Mouse (Mus musculus): Measurements from ENCODE around the gene Exosc5. TPM values are rescaled to one million over a fixed set of nuclear protein-coding genes. Genes with fewer than 3 reads are reported as not detected.

Exosc5 gene
- polyA plus RNA-seq, 1 experiment = 21.6 TPM

DNA sequence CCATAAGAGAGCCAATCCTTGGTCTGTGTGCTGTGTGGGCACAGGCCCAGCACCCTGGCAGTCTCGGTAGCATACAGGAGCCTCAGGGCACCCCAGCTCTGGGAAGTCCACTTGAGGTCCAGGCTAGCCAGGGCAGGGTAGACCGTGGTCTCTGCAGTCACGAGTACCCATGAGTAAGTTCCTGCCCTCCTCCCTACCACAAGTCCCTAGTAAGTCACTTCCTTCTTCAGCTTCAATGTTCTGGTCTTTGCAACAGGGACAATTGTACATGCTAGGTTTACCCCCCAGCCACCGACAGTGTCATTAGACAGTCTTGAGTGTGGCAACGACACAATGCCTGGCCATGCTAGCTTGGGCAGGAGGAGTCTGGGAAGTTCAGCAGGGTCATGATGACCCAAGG lies 26.3 kb upstream of the Exosc5 start:
- peaks cover under 1% of the 10 kb centered on the region; the same call in 1 of the 2 replicates for H3K4me1 ChIP-seq (ENCODE audit: control insufficient read depth, insufficient read depth, low read length)
- H3K4me3 ChIP-seq (ENCODE audit: insufficient read depth, low read length) = no peak overlapping the region
- no peak overlapping the region for H3K27ac ChIP-seq (ENCODE audit: insufficient read depth, low read length)
- no peak for TF ChIP-seq CTCF (IDR thresholded peaks at IDR 0.05; ENCODE audit: borderline replicate concordance, insufficient read depth, low read length)

DNA sequence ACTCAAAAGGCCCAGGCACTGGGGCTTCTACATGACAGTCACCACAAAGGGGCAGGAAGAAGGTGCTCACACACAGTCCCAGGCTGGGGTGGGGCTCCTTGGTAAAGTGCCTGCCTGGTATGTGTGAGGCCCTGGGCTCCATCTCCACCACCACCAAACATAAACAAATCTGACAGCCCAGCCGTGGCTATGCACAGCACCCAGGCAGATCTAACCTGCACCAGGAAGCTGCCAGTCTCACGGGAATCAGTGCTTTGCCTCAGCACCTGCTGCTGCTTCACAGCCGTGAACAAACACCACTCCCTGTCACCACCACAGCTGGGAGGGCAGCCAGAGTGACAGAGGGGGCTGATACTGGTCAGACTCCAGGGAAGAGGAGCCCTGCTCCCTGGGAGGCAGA lies 22.6 kb upstream of the Exosc5 start:
- TF ChIP-seq CTCF (IDR thresholded peaks at IDR 0.05; ENCODE audit: borderline replicate concordance, insufficient read depth, low read length) (no peak), POLR2A (IDR thresholded peaks at IDR 0.05; ENCODE audit: low read depth, low read length) (no peak)
- H3K4me3 ChIP-seq (ENCODE audit: insufficient read depth, low read length) = no peak overlapping the region
- H3K27ac ChIP-seq (ENCODE audit: insufficient read depth, low read length) = no peak overlapping the region
- no peaks in the 10 kb centered on the region for H3K4me1 ChIP-seq (ENCODE audit: control insufficient read depth, insufficient read depth, low read length)

DNA sequence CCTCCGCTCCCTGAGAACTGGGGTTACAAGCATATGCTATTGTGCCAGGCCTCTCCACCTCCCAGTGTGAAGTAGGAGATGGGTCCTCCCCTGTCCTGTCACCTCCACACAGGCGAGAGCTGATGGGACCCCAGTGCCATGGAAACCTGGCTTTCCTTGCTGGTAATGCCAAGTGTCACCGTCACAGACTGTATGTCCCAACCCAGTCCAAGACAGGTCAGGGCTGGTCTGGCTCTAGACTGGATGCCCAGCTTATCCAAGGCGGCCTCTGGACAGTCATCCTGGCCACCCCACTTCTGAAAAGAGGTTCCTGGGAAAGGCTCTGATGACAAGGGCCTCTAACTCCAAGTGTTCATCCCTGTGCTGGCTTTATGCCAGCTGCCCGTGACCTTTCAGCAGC lies 21.9 kb upstream of the Exosc5 start:
- Histone ChIP-seq H3K4me1 (ENCODE audit: control insufficient read depth, insufficient read depth, low read length) (no peaks in the 10 kb centered on the region), H3K4me3 (ENCODE audit: insufficient read depth, low read length) (no peak overlapping the region), H3K27ac (ENCODE audit: insufficient read depth, low read length) (no peak overlapping the region)
- TF ChIP-seq POLR2A (IDR thresholded peaks at IDR 0.05; ENCODE audit: low read depth, low read length) (no peak), CTCF (IDR thresholded peaks at IDR 0.05; ENCODE audit: borderline replicate concordance, insufficient read depth, low read length) (no peak)

DNA sequence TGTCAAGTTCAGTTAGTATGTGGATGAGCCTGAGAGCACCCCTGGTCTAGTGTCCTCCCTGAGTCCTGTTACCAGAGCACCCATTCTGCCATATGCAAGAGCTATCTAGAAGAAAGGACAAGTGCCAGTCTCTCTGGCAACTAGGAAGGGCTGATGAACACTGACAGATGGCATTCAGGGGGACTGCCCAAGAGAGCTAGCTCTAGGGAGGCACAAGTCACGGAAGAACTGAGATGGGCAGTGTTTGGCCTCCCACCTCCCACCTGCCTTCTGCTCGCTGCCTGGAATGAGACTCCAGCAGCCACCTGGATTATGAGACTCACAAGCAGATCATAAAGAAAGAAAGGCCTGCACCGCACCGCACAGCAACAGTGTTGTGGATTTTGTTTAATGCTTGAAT lies 19.2 kb upstream of the Exosc5 start:
- Histone ChIP-seq H3K4me1 (ENCODE audit: control insufficient read depth, insufficient read depth, low read length) (no peaks in the 10 kb centered on the region), H3K27ac (ENCODE audit: insufficient read depth, low read length) (no peak overlapping the region), H3K4me3 (ENCODE audit: insufficient read depth, low read length) (no peak overlapping the region)
- TF ChIP-seq POLR2A (IDR thresholded peaks at IDR 0.05; ENCODE audit: low read depth, low read length) (no peak), CTCF (IDR thresholded peaks at IDR 0.05; ENCODE audit: borderline replicate concordance, insufficient read depth, low read length) (no peak)

DNA sequence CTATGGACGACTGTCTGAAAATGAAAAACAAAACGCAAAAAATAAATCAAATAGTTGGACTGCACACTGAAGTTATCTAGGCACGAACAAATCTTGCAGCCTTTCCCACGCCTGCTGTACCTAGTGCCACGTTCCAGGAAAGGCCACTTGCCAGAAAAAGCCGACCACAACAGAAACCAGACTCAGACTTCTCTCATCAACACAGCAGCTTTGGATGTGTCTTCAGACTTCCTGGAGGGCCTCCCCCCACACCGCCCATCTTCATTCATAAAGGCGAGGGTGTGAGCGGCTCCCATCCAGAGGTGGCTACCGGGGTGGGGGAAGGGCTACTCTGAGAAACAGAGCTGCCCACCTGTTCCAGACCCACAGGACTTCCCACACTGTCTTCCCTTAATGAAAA lies 14.8 kb upstream of the Exosc5 start:
- H3K4me1 ChIP-seq (ENCODE audit: control insufficient read depth, insufficient read depth, low read length) = no peaks in the 10 kb centered on the region
- H3K27ac ChIP-seq (ENCODE audit: insufficient read depth, low read length) = no peak overlapping the region
- TF ChIP-seq POLR2A (IDR thresholded peaks at IDR 0.05; ENCODE audit: low read depth, low read length) (no peak), CTCF (IDR thresholded peaks at IDR 0.05; ENCODE audit: borderline replicate concordance, insufficient read depth, low read length) (no peak)
- H3K4me3 ChIP-seq (ENCODE audit: insufficient read depth, low read length) = no peak overlapping the region

DNA sequence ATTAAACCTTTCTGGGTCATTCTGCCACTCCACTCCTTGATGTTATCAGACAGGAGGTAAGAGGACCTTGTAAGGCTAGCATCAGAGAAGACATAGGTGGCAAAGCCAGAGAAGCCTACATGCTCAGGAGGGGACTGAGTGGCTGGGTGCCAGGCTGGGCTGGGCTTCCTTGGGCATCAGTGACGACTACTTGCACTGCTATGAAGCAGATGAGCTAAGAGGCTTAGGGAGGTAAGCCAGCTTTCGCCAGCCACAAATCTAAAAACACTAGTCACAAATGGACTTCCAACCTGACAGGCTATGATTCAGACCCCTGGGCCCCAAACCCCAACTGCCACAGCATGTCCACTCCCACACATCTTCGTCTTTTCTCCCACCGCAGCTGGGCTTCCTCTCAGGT lies 14.3 kb upstream of the Exosc5 start:
- H3K27ac ChIP-seq (ENCODE audit: insufficient read depth, low read length) = no peak overlapping the region

DNA sequence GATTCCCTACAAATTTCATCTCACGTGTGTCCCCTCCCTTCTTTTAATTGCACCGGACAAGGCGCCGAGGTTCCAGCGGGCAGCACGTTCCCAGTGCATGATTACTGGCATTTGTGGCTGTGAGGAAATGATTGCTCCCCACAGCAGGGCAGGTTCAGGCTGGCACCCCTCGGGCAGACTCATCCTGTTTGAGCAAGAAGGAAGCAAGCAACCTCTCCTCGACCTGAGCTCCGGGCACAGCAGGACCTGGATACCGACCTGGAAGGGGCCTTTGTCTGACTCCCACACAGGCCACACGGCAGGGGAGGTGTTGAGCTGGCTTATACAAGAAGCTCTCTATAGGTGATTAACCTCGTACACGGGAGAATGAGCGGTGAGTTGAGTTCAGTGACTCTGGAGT lies 13.9 kb upstream of the Exosc5 start:
- no peaks in the 10 kb centered on the region for H3K4me1 ChIP-seq (ENCODE audit: control insufficient read depth, insufficient read depth, low read length)
- H3K27ac ChIP-seq (ENCODE audit: insufficient read depth, low read length) = no peak overlapping the region
- H3K4me3 ChIP-seq (ENCODE audit: insufficient read depth, low read length) = no peak overlapping the region
- TF ChIP-seq CTCF (IDR thresholded peaks at IDR 0.05; ENCODE audit: borderline replicate concordance, insufficient read depth, low read length) (no peak), POLR2A (IDR thresholded peaks at IDR 0.05; ENCODE audit: low read depth, low read length) (no peak)

More for the DNA sequence above, 14.3 kb upstream of the Exosc5 start:
- TF ChIP-seq CTCF (IDR thresholded peaks at IDR 0.05; ENCODE audit: borderline replicate concordance, insufficient read depth, low read length) = no peak
- no peak for TF ChIP-seq POLR2A (IDR thresholded peaks at IDR 0.05; ENCODE audit: low read depth, low read length)
- Histone ChIP-seq H3K4me3 (ENCODE audit: insufficient read depth, low read length) (no peak overlapping the region), H3K4me1 (ENCODE audit: control insufficient read depth, insufficient read depth, low read length) (no peaks in the 10 kb centered on the region)

DNA sequence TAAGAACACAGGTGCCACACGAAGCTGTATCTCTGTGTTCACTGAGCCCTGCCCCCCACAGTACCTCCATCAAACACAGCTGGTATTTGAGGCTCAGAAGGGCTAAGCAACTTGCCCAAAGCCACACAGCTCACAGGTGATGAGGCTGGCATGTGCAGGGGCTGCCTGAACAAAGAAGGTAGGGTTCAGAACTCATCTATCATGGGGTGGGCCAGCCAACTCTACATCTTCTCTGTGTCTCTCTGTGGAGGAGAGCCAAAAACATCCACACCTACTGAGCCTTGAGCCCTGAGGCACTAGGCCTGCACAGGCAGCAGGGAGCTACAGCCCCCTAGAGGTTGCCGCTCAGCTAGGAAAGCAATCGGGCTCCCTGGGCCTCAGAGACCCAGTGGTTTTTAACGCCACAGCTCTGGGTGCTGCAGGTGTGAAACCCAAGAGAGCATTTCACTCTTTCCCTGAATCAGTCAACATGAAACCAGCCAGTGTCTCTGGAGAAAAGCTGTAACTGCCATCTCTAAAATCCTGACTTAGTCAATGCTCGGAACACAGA lies 11.3 kb upstream of the Exosc5 start:
- H3K4me1 ChIP-seq (ENCODE audit: control insufficient read depth, insufficient read depth, low read length) = no peaks in the 10 kb centered on the region
- TF ChIP-seq CTCF (IDR thresholded peaks at IDR 0.05; ENCODE audit: borderline replicate concordance, insufficient read depth, low read length) (peak; percentile 18; the same call in 1 of the 2 replicates), POLR2A (IDR thresholded peaks at IDR 0.05; ENCODE audit: low read depth, low read length) (no peak)
- H3K27ac ChIP-seq (ENCODE audit: insufficient read depth, low read length) = no peak overlapping the region
- H3K4me3 ChIP-seq (ENCODE audit: insufficient read depth, low read length) = no peak overlapping the region

DNA sequence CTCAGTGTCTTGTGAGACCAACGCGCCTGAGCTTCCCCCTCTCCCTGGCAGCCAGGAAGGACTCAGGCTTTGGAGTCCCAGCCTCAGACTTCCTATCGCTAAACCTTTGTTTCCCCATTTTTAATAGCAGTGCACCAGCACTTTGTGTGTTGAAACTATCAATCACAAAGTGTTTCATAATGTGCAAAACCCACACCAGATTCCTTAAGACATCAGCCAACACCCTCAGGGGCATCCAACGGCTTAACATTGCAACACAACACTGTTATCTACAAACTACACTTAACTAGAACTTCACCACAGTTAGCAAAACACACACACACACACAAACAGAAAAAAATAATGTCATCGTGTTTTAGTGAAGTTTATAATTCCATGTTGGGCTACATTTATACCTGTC lies 9.1 kb upstream of the Exosc5 start:
- TF ChIP-seq POLR2A (IDR thresholded peaks at IDR 0.05; ENCODE audit: low read depth, low read length) (no peak), CTCF (IDR thresholded peaks at IDR 0.05; ENCODE audit: borderline replicate concordance, insufficient read depth, low read length) (no peak)
- Histone ChIP-seq H3K27ac (ENCODE audit: insufficient read depth, low read length) (no peak overlapping the region), H3K4me3 (ENCODE audit: insufficient read depth, low read length) (no peak overlapping the region), H3K4me1 (ENCODE audit: control insufficient read depth, insufficient read depth, low read length) (no peaks in the 10 kb centered on the region)

DNA sequence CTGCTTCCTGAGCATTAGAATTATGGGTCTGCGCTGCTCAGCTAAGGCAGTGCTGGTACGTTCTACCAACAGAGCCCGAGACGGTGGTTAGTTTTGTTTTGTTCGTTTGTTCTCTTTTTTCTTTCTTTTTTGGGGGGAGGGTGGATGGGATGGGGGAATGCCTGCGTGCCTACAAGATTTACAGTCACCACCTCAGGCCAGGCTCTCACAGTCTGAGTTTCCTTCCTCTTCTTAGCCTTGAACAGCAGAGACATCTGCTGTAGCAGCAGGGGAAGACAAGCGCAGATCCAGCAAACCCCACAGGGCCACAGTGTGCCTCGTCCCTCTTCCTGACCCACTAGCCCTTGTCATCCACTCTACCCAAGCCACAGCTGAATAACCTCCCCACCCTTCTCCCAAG lies 7.7 kb upstream of the Exosc5 start:
- Histone ChIP-seq H3K27ac (ENCODE audit: insufficient read depth, low read length) (no peak overlapping the region), H3K4me1 (ENCODE audit: control insufficient read depth, insufficient read depth, low read length) (no peaks in the 10 kb centered on the region), H3K4me3 (ENCODE audit: insufficient read depth, low read length) (no peak overlapping the region)
- no peak for TF ChIP-seq CTCF (IDR thresholded peaks at IDR 0.05; ENCODE audit: borderline replicate concordance, insufficient read depth, low read length)

DNA sequence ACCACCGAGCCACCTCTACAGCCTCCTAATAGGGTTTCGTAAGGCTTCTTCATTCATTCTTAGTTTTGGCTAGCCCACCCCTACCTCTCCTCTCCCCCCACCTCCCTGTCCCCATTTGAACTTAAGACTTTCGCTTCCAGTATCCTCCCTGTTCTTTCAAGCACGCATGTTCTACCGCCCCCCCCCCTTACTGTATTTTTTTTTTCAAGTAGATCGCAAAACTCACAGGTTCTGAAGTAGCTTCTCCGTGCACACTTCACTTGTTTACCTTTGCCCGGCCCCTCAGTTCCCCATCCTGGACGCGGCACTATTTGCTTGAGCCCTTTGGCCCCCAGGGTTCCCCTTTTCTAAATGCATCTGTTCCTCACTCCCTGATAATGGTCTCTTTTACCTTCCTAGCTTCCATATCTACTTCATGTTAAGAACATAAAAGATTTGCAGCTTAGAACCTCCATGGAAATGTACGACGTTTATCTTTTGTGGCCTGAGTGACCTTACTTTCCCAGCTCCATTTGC lies 6.7 kb upstream of the Exosc5 start:
- Histone ChIP-seq H3K4me3 (ENCODE audit: insufficient read depth, low read length) (no peak overlapping the region), H3K4me1 (ENCODE audit: control insufficient read depth, insufficient read depth, low read length) (no peaks in the 10 kb centered on the region), H3K27ac (ENCODE audit: insufficient read depth, low read length) (no peak overlapping the region)
- TF ChIP-seq POLR2A (IDR thresholded peaks at IDR 0.05; ENCODE audit: low read depth, low read length) = no peak
- TF ChIP-seq CTCF (IDR thresholded peaks at IDR 0.05; ENCODE audit: borderline replicate concordance, insufficient read depth, low read length) = no peak
